Mouse (Mus musculus): ENCODE data around the gene Fyco1. TPM values are rescaled to one million over a fixed set of nuclear protein-coding genes. Genes with fewer than 3 reads are reported as not detected.
"Not testable (repeated sequence)": the region's sequence is repeated elsewhere in the genome, so short reads cannot be mapped to it uniquely, and the experiment has no call there.

The Fyco1 gene
- polyA plus RNA-seq, 1 experiment, result 17.8 TPM

DNA sequence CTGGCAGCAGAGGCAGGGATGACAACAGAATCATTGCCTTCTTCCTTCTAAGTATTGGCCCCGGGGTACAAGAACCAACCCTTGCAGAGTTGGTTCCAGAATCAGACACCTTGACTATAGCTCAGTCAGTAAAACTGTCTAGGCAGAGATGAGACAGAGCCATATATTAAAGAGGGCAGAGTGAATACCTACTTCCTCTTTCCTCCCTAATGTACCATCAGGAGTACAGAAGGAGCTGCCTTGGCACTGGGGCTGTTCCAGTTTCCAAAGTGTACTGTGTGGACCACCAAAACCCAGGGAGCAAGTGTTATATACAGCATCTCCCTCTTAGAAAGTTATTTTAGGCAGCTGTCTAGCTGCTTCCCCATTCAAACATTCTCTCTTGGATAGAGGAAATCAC is 50.2 kb downstream of the Fyco1 start:
- no peak overlapping the region for H3K4me3 ChIP-seq (ENCODE audit: insufficient read depth, low read length)
- H3K27ac ChIP-seq (ENCODE audit: insufficient read depth, low read length), result no peak overlapping the region
- no peak for TF ChIP-seq POLR2A (IDR thresholded peaks at IDR 0.05; ENCODE audit: extremely low read depth, insufficient read depth, low read length)
- no peak for TF ChIP-seq CTCF (IDR thresholded peaks at IDR 0.05; ENCODE audit: extremely low read depth, insufficient read depth, low read length)
- no peaks in the 10 kb centered on the region for H3K4me1 ChIP-seq (ENCODE audit: control insufficient read depth, insufficient read depth, low read length)

DNA sequence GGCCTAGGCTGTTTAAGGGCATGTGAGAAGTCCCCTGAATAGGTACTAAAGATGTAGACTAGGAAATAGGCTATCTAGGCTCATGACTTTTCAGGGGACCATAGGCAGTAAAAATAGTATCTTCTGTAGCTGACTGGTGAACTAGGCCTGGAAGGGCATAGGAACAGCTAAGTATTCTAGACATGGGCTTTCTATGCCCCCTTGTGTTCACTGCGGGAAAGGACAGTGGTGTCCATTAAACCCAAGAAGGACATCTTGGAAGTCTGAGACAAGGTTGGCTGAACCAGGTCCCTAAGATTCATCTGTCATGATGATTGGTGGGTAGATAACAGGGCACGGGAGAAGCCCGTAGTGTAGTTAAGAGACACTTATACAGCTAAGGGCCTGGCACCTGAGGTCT is 55.5 kb downstream of the Fyco1 start:
- no peaks in the 10 kb centered on the region for H3K4me1 ChIP-seq (ENCODE audit: control insufficient read depth, insufficient read depth, low read length)
- H3K27ac ChIP-seq (ENCODE audit: insufficient read depth, low read length), result no peak overlapping the region
- peak; percentile 67 for TF ChIP-seq CTCF (IDR thresholded peaks at IDR 0.05; ENCODE audit: extremely low read depth, insufficient read depth, low read length)
- TF ChIP-seq POLR2A (IDR thresholded peaks at IDR 0.05; ENCODE audit: extremely low read depth, insufficient read depth, low read length), result no peak
- H3K4me3 ChIP-seq (ENCODE audit: insufficient read depth, low read length), result no peak overlapping the region

DNA sequence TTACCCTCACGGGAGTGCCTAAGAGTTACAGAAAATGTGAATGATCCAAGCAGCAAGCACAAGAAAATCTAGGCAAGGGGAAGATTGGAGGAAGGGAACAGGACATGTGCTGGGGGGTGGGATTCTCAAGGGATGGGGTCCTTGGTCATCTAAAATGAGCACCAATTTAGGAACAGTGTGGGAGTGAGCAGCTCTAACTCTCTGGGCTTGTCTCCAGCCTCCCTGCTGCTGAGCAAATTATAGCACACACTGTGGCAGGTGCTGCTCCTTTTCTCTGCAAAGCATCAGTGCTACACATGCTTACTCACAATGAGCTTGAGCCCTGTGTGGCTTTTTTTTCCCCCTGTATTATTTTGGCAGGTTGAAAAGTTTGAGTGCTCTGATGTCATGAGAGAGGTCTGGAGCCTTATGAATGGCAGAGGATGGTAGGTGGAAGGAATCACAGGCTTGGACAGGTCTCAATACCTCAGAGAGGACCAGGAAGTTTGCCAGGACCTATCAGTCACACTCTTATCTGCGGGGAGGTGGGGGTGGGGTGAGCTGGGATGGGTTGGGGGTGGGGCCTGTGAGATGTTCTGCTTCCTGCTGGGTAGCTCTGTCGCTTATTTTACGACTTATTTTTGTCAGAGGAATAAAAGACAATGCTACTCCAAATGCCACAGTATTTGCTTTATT is 62.7 kb downstream of the Fyco1 start:
- H3K4me1 ChIP-seq (ENCODE audit: control insufficient read depth, insufficient read depth, low read length), result peaks cover 1% of the 10 kb centered on the region; the same call in 1 of the 2 replicates
- TF ChIP-seq POLR2A (IDR thresholded peaks at IDR 0.05; ENCODE audit: extremely low read depth, insufficient read depth, low read length) (no peak), CTCF (IDR thresholded peaks at IDR 0.05; ENCODE audit: extremely low read depth, insufficient read depth, low read length) (no peak)
- H3K27ac ChIP-seq (ENCODE audit: insufficient read depth, low read length), result no peak overlapping the region
- H3K4me3 ChIP-seq (ENCODE audit: insufficient read depth, low read length), result no peak overlapping the region

DNA sequence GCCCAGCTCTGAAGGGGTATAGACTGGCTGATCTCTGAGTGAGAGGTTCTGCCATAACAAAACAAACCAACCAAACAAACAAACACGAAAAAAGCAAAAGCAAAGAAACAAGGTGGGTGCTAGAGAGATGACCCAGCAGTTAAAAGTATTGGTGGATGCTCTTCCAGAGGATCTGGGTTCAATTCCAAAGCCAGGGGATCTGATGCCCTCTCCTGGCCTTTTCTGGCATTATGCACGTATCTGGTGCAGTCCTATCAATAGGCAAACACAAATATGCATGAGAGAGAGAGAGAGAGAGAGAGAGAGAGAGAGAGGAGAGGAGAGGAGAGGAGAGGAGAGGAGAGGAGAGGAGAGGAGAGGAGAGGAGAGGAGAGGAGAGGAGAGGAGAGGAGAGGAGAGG is 78.4 kb downstream of the Fyco1 start:
- H3K27ac ChIP-seq (ENCODE audit: insufficient read depth, low read length); H3K4me1 ChIP-seq (ENCODE audit: control insufficient read depth, insufficient read depth, low read length); H3K4me3 ChIP-seq (ENCODE audit: insufficient read depth, low read length): not testable (repeated sequence)

GRCm38 (mm10) chr9:123769532-123769931 is 82.2 kb downstream of the Fyco1 start:
- Histone ChIP-seq H3K4me3 (ENCODE audit: insufficient read depth, low read length) (no peak overlapping the region), H3K4me1 (ENCODE audit: control insufficient read depth, insufficient read depth, low read length) (no peaks in the 10 kb centered on the region), H3K27ac (ENCODE audit: insufficient read depth, low read length) (no peak overlapping the region)
- no peak for TF ChIP-seq POLR2A (IDR thresholded peaks at IDR 0.05; ENCODE audit: extremely low read depth, insufficient read depth, low read length)
- TF ChIP-seq CTCF (IDR thresholded peaks at IDR 0.05; ENCODE audit: extremely low read depth, insufficient read depth, low read length), result no peak

DNA sequence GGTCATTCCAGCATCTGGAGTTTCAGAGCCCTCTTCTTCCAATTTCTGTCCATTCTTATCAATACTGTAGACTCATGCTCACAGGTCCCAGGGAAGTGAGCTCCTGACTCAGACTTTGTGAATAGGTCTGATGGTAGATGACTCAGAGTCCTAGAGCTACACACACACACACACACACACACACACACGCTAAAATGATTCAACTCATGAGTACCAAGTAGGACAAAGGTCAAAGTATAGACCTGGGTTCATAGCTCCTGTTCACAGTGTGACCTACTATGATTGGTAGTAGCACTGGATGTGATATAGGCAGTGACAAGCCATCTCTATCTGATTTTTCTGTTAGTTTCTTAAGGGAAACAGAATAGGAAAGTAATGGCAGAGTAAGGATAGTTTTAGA is 83.3 kb downstream of the Fyco1 start:
- TF ChIP-seq POLR2A (IDR thresholded peaks at IDR 0.05; ENCODE audit: extremely low read depth, insufficient read depth, low read length) (no peak), CTCF (IDR thresholded peaks at IDR 0.05; ENCODE audit: extremely low read depth, insufficient read depth, low read length) (no peak)
- Histone ChIP-seq H3K4me3 (ENCODE audit: insufficient read depth, low read length) (no peak overlapping the region), H3K27ac (ENCODE audit: insufficient read depth, low read length) (no peak overlapping the region), H3K4me1 (ENCODE audit: control insufficient read depth, insufficient read depth, low read length) (no peaks in the 10 kb centered on the region)

GRCm38 (mm10) chr9:123766996-123767395 is 84.7 kb downstream of the Fyco1 start:
- TF ChIP-seq CTCF (IDR thresholded peaks at IDR 0.05; ENCODE audit: extremely low read depth, insufficient read depth, low read length) (no peak), POLR2A (IDR thresholded peaks at IDR 0.05; ENCODE audit: extremely low read depth, insufficient read depth, low read length) (no peak)
- no peak overlapping the region for H3K27ac ChIP-seq (ENCODE audit: insufficient read depth, low read length)

DNA sequence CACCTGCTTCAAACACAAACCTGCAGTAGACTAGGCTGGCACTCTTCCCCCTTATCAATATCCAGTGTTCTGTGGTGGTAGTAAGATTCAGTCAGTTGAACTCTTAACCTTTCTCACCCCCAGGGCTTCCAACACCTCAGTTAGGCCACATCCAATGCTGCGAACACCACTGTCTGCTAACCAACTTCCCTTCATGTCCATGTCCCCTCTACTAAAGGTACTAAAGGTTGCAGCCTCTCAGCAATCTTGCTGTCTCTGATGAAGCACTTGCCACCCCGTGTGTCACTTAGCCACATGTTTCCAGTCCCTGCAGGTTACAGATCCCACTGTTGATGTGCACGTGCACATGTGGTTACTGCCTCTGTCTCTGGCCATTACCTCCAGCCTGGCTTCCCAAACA is 87.9 kb downstream of the Fyco1 start:
- H3K4me1 ChIP-seq (ENCODE audit: control insufficient read depth, insufficient read depth, low read length), result no peaks in the 10 kb centered on the region

More at GRCm38 (mm10) chr9:123766996-123767395, 84.7 kb downstream of the Fyco1 start:
- Histone ChIP-seq H3K4me3 (ENCODE audit: insufficient read depth, low read length) (no peak overlapping the region), H3K4me1 (ENCODE audit: control insufficient read depth, insufficient read depth, low read length) (no peaks in the 10 kb centered on the region)

GRCm38 (mm10) chr9:123762886-123763285 is 88.8 kb downstream of the Fyco1 start:
- no peak overlapping the region for H3K4me3 ChIP-seq (ENCODE audit: insufficient read depth, low read length)
- TF ChIP-seq CTCF (IDR thresholded peaks at IDR 0.05; ENCODE audit: extremely low read depth, insufficient read depth, low read length) (no peak), POLR2A (IDR thresholded peaks at IDR 0.05; ENCODE audit: extremely low read depth, insufficient read depth, low read length) (no peak)

More for the DNA sequence above, 87.9 kb downstream of the Fyco1 start:
- no peak for TF ChIP-seq CTCF (IDR thresholded peaks at IDR 0.05; ENCODE audit: extremely low read depth, insufficient read depth, low read length)
- TF ChIP-seq POLR2A (IDR thresholded peaks at IDR 0.05; ENCODE audit: extremely low read depth, insufficient read depth, low read length), result no peak
- Histone ChIP-seq H3K4me3 (ENCODE audit: insufficient read depth, low read length) (no peak overlapping the region), H3K27ac (ENCODE audit: insufficient read depth, low read length) (no peak overlapping the region)

GRCm38 (mm10) chr9:123760806-123761205 is 90.9 kb downstream of the Fyco1 start:
- TF ChIP-seq CTCF (IDR thresholded peaks at IDR 0.05; ENCODE audit: extremely low read depth, insufficient read depth, low read length), result no peak
- Histone ChIP-seq H3K4me3 (ENCODE audit: insufficient read depth, low read length) (no peak overlapping the region), H3K4me1 (ENCODE audit: control insufficient read depth, insufficient read depth, low read length) (no peaks in the 10 kb centered on the region), H3K27ac (ENCODE audit: insufficient read depth, low read length) (no peak overlapping the region)

More at GRCm38 (mm10) chr9:123762886-123763285, 88.8 kb downstream of the Fyco1 start:
- Histone ChIP-seq H3K4me1 (ENCODE audit: control insufficient read depth, insufficient read depth, low read length) (no peaks in the 10 kb centered on the region), H3K27ac (ENCODE audit: insufficient read depth, low read length) (no peak overlapping the region)

All from cortical plate, adult 2 months (tissue).